8 mouse cellular contexts compared by ENCODE assay signal in genomic region chr2:163657975-163658886, GRCm38 (mm10). TPM values are rescaled to one million over a fixed set of nuclear protein-coding genes. Genes with fewer than 3 reads are reported as not detected.
A peak's percentile ranks its signal among the peaks of the same experiment; 100 is the strongest.
DNase-seq lines count a peak whose midpoint lies in the region; ATAC-seq and TF ChIP-seq lines count a peak whose summit lies in the region.

Gene Pkig, plus strand, starts transcription at chr2:163658386.

- peak within 1 kb of the TSS; percentile 68 for H3K27ac ChIP-seq in heart, embryonic 11.5 days (ENCODE audit: low read depth, low read length)
- H3K27ac ChIP-seq in kidney, embryonic 15.5 days: peak within 1 kb of the TSS; percentile 87
- H3K27ac ChIP-seq in liver, embryonic 11.5 days (ENCODE audit: low read depth, low read length): peak within 1 kb of the TSS; percentile 40

- TF ChIP-seq POLR2A in brain, embryonic 14.5 days (IDR thresholded peaks at IDR 0.05; ENCODE audit: borderline replicate concordance, extremely low read depth, insufficient read depth, insufficient read length, poor library complexity, severe bottlenecking): peak; percentile 75; the same call in 1 of the 2 replicates
- TF ChIP-seq POLR2A in myocyte (IDR thresholded peaks at IDR 0.05; ENCODE audit: insufficient read length, low read depth): peak; percentile 30

- ATAC-seq in erythroblast, adult 5-6 weeks (replicated peaks; ENCODE audit: low FRiP score, poor library complexity, severe bottlenecking): peak; percentile 85
- peak; percentile 86 for ATAC-seq in heart, embryonic 11.5 days (replicated peaks; ENCODE audit: insufficient number of reproducible peaks, low FRiP score, low TSS enrichment)
- peak; percentile 87 for ATAC-seq in kidney, embryonic 15.5 days (replicated peaks; ENCODE audit: low FRiP score)
- peak; percentile 88 for ATAC-seq in liver, embryonic 11.5 days (replicated peaks; ENCODE audit: low FRiP score)

- peak within 1 kb of the TSS; percentile 61 for H3K4me3 ChIP-seq in heart, embryonic 11.5 days (ENCODE audit: low read depth, low read length)
- H3K4me3 ChIP-seq in kidney, embryonic 15.5 days (replicated peaks): peak within 1 kb of the TSS; percentile 93
- peak within 1 kb of the TSS; percentile 86 for H3K4me3 ChIP-seq in liver, embryonic 11.5 days (ENCODE audit: low read depth, low read length)
- H3K4me3 ChIP-seq in myocyte: peak within 1 kb of the TSS; percentile 70

- peak within 1 kb of the TSS; percentile 44 for H3ac ChIP-seq in myocyte (ENCODE audit: control insufficient read depth, insufficient read length)

- H3K27me3 ChIP-seq in heart, embryonic 11.5 days (ENCODE audit: control insufficient read depth, insufficient read depth, low read length): no peaks in the 10 kb centered on the region
- no peaks in the 10 kb centered on the region for H3K27me3 ChIP-seq in kidney, embryonic 15.5 days
- no peaks in the 10 kb centered on the region for H3K27me3 ChIP-seq in liver, embryonic 11.5 days (replicated peaks; ENCODE audit: control insufficient read depth, insufficient read depth, low read length)
- no peaks in the 10 kb centered on the region for H3K27me3 ChIP-seq in myocyte (ENCODE audit: control insufficient read depth, insufficient read depth, insufficient read length)

- H3K4me1 ChIP-seq in heart, embryonic 11.5 days (ENCODE audit: control insufficient read depth, insufficient read depth, low read length): peaks cover 11% of the 10 kb centered on the region; the same call in 1 of the 2 replicates
- H3K4me1 ChIP-seq in kidney, embryonic 15.5 days: peaks cover 44% of the 10 kb centered on the region
- peaks cover 26% of the 10 kb centered on the region for H3K4me1 ChIP-seq in liver, embryonic 11.5 days (replicated peaks; ENCODE audit: control insufficient read depth, insufficient read depth, low read length)

- WGBS in heart, embryonic 11.5 days (ENCODE audit: insufficient replicate concordance): under 1% methylated on average over 69 of the region's 71 CpGs
- WGBS in kidney, embryonic 15.5 days: under 1% methylated on average over 71 of the region's 71 CpGs
- under 1% methylated on average over 71 of the region's 71 CpGs for WGBS in liver, embryonic 11.5 days

- no peaks in the 10 kb centered on the region for H3K36me3 ChIP-seq in heart, embryonic 11.5 days (ENCODE audit: control insufficient read depth, insufficient read depth, low read length)
- no peaks in the 10 kb centered on the region for H3K36me3 ChIP-seq in kidney, embryonic 15.5 days
- no peaks in the 10 kb centered on the region for H3K36me3 ChIP-seq in liver, embryonic 11.5 days (ENCODE audit: control insufficient read depth, insufficient read depth, low read length)
- no peaks in the 10 kb centered on the region for H3K36me3 ChIP-seq in myocyte (ENCODE audit: control insufficient read depth, insufficient read depth)

- H3K9ac ChIP-seq in heart, embryonic 11.5 days (ENCODE audit: low read depth, low read length): peak within 1 kb of the TSS; percentile 78
- peak within 1 kb of the TSS; percentile 81 for H3K9ac ChIP-seq in kidney, embryonic 15.5 days
- H3K9ac ChIP-seq in liver, embryonic 11.5 days (ENCODE audit: low read depth, low read length): peak within 1 kb of the TSS; percentile 90

- TF ChIP-seq CTCF in brain, embryonic 14.5 days (IDR thresholded peaks at IDR 0.05; ENCODE audit: borderline replicate concordance, extremely low read depth, insufficient read depth, insufficient read length): no peak

- peak; percentile 90 for DNase-seq in CD4-positive, CD25-positive, alpha-beta regulatory T cell, adult 2 months (ENCODE audit: low read depth, low spot score)
- peak; percentile 96 for DNase-seq in brain, embryonic 14.5 days (ENCODE audit: low read depth)
- peak; percentile 88 for DNase-seq in liver, embryonic 11.5 days (ENCODE audit: low spot score)
- DNase-seq in spleen, postnatal 4 days (ENCODE audit: low spot score in 2 of 2): peak; percentile 82 to 92

- peak within 1 kb of the TSS; percentile 65 for H3K4me2 ChIP-seq in heart, embryonic 11.5 days
- peak within 1 kb of the TSS; percentile 79 for H3K4me2 ChIP-seq in kidney, embryonic 15.5 days
- peak within 1 kb of the TSS; percentile 70 for H3K4me2 ChIP-seq in liver, embryonic 11.5 days
- H3K4me2 ChIP-seq in myocyte (ENCODE audit: low read depth): peak within 1 kb of the TSS; percentile 98

- H3K79me2 ChIP-seq in myocyte (ENCODE audit: control insufficient read depth, insufficient read depth): peaks cover 45% of the 10 kb centered on the region

- no peaks in the 10 kb centered on the region for H3K9me3 ChIP-seq in heart, embryonic 11.5 days (replicated peaks; ENCODE audit: control insufficient read depth, low read length)
- H3K9me3 ChIP-seq in kidney, embryonic 15.5 days (replicated peaks): no peaks in the 10 kb centered on the region
- no peaks in the 10 kb centered on the region for H3K9me3 ChIP-seq in liver, embryonic 11.5 days (ENCODE audit: control insufficient read depth, low read length)

TF ChIP-seq in myocyte, 11 proteins besides CTCF, POLR2A, EP300 and RAD21:
- no peak for TF ChIP-seq TCF3 (IDR thresholded peaks at IDR 0.05; ENCODE audit: insufficient read length, low read depth)
- TF ChIP-seq POLR2AphosphoS2 (IDR thresholded peaks at IDR 0.05; ENCODE audit: insufficient read length, low read depth): peak; percentile 35
- no peak for TF ChIP-seq REST (IDR thresholded peaks at IDR 0.05; ENCODE audit: insufficient read depth, insufficient read length)
- peak; percentile 40 for TF ChIP-seq E2F4 (IDR thresholded peaks at IDR 0.05; ENCODE audit: insufficient read depth)

RNA-seq across cellular contexts. Expression of gene Pkig, which starts in this region (rescaled TPM):
- 66.6 and 73.9 TPM in 2 replicates for polyA plus RNA-seq in brain, embryonic 14.5 days (2012; rRNA removed)
- 15.0 and 25.0 TPM in 2 replicates for total RNA-seq in erythroblast, adult 5-6 weeks (2015; ENCODE audit: low replicate concordance)
- total RNA-seq in erythroblast, adult 5-6 weeks (2017; ENCODE audit: low replicate concordance): 23.4 and 25.2 TPM in 2 replicates
- 249 and 252 TPM in 2 replicates for polyA plus RNA-seq in heart, embryonic 11.5 days (2014; fragmentation: Nextera tagmentation; extraction: Ambion mirVana)
- polyA plus RNA-seq in kidney, embryonic 15.5 days (2015; fragmentation: Nextera tagmentation; extraction: Ambion mirVana): 167 and 174 TPM in 2 replicates
- 178 and 186 TPM in 2 replicates for polyA plus RNA-seq in liver, embryonic 11.5 days (2014; fragmentation: Nextera tagmentation; extraction: Ambion mirVana)
- polyA plus RNA-seq in myocyte (2012; fragmentation: generic; extraction: Trizol): 799 TPM

Comparison
In these comparisons a context has a peak if more than half of its experiments do, and no peak if none do; other contexts are left out.
1. Peak in every context shown above with its lines: DNase-seq, ATAC-seq, H3K4me3 ChIP-seq and H3K27ac ChIP-seq.